Mouse (Mus musculus) midbrain, postnatal 0 days (tissue): ENCODE measurements at regions not wholly inside any gene's neighbourhood (a gene's known extent, or its start where the extent isn't known, plus 50 kb on each side); places are given as distances from the start of the nearest gene placed in this dataset.

Experiments used
- ATAC-seq: fragments of 200-750 bp; cut with Nextera tagmentation; 2 replicates; pipeline ENCODE4 v1.8.0; 2017; ENCODE audit warnings: moderate number of reproducible peaks, mild to moderate bottlenecking, moderate TSS enrichment, moderate library complexity; ENCODE audit not compliant: low FRiP score
- DNase-seq: peaks from one replicate; pipeline ENCODE4 v3.0.0-alpha.2; 2015; ENCODE audit warnings: low spot score
- H3K27ac ChIP-seq: fragments of 300-500 bp; sonication (generic); 2 replicates; pipeline ENCODE4 v1.5.1; 2014; ENCODE audit warnings: low read depth, mild to moderate bottlenecking, low read length, mixed read lengths
- H3K27me3 ChIP-seq: fragments of 300-500 bp; sonication (generic); 2 replicates; pipeline ENCODE4 v1.6.1; 2014; ENCODE audit warnings: low read length, control low read depth, mixed read lengths; ENCODE audit not compliant: insufficient read depth
- H3K36me3 ChIP-seq: fragments of 300-500 bp; sonication (generic); 2 replicates; pipeline ENCODE4 v1.6.1; 2014; ENCODE audit warnings: low read length, control low read depth, mixed read lengths; ENCODE audit not compliant: insufficient read depth
- H3K4me1 ChIP-seq: fragments of 300-500 bp; sonication (generic); 2 replicates; pipeline ENCODE4 v1.6.1; 2014; ENCODE audit warnings: mild to moderate bottlenecking, control low read depth, antibody characterized with exemption, low read length, mixed read lengths; ENCODE audit not compliant: insufficient read depth
- H3K4me2 ChIP-seq: fragments of 300-500 bp; sonication (generic); 2 replicates; pipeline ENCODE4 v1.6.1; 2014; ENCODE audit warnings: low read depth, mild to moderate bottlenecking, low read length, mixed read lengths; ENCODE audit not compliant: poor library complexity, severe bottlenecking
- H3K4me3 ChIP-seq: fragments of 300-500 bp; sonication (generic); 2 replicates; pipeline ENCODE4 v1.5.1; 2014; ENCODE audit warnings: low read depth, mild to moderate bottlenecking, low read length, moderate library complexity
- H3K9ac ChIP-seq: fragments of 300-500 bp; sonication (generic); replicated peaks from 2 replicates; pipeline ENCODE4 v1.6.1; 2014; ENCODE audit warnings: mild to moderate bottlenecking, low read length, moderate library complexity, mixed read lengths; ENCODE audit not compliant: poor library complexity, severe bottlenecking
- H3K9me3 ChIP-seq: fragments of 300-500 bp; sonication (generic); 2 replicates; pipeline ENCODE4 v1.6.1; 2016; ENCODE audit warnings: low read length, control low read depth
- CTCF ChIP-seq: IDR thresholded peaks from 2 replicates; pipeline ENCODE4 v1.5.1; 2016; ENCODE audit warnings: antibody characterized with exemption, mild to moderate bottlenecking
- WGBS: fragments of 180-500 bp; shearing (Covaris S2); extraction: QIAGEN DNeasy Blood & Tissue Kit; methylation state at CpG from one replicate; pipeline ENCODE4 v1.1.7; 2014; 5-methylcytosine and 5-hydroxymethylcytosine counted together

DNA sequence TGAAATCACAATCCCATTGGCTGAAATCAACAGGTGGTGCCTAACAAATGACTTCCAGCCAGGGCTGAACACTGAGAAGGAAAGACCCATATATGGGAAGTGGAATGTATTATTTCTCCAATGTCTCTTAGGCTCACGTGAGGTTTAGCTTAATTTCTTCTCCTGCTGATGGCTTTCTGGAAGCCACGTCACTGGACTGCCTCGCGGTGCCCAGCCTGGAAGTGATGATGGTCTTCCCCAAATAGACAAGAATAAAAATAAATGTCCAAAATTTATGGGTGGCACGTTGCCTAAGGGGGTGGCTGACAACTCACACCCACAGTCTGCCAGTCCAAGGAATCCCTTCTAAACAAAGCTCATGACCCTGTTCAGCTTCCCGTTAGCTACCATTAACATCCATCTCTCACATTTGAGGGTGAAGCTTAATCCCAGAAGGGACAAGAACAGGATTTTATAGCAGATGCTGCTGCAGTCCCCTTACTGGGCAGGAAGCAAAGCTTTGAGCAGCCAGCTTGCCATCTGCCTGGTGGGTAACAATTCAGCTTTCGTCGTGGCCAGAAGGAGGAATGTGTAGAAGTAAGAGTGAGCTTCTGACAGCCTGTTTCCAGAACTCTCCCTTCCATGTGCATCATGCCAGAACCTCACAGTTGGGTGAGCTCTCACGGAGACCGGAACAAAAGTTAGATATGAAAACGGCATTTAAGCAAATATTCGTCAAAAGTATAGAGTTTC is 105.8 kb downstream of the Thbs2 start:
- no peak for DNase-seq

DNA sequence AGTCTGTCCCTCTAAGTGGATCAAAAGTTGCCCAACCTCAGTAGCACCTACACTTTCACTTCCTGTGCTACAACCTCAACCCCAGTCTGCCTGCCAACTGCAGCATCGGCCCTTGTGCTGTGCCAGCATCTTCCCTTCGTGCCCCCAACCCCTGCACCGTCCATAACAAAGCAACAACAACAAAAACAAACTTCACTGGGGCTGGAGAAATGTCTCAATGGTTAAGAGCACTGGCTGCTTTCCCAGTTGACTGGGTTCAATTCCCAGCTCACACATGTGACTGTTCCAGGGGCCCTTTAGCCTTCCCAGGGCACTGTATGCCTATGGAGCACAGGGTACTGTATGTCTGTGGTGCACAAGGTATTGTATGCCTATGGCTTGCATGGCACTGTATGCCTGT is 114.4 kb downstream of the Thbs2 start:
- TF ChIP-seq CTCF: no peak
- H3K9me3 ChIP-seq: no peaks in the 10 kb centered on the region
- no peak overlapping the region for H3K9ac ChIP-seq
- DNase-seq (no peak), ATAC-seq (no peak)
- no peaks in the 10 kb centered on the region for H3K27me3 ChIP-seq
- no peak overlapping the region for H3K4me3 ChIP-seq
- H3K36me3 ChIP-seq: no peaks in the 10 kb centered on the region
- H3K4me1 ChIP-seq: no peaks in the 10 kb centered on the region
- no peak overlapping the region for H3K4me2 ChIP-seq
- H3K27ac ChIP-seq: no peak overlapping the region
- 72% methylated on average over 3 of the region's 3 CpGs for WGBS

More for the DNA sequence above, 105.8 kb downstream of the Thbs2 start:
- WGBS: 92% methylated on average over 12 of the region's 12 CpGs
- Histone ChIP-seq H3K4me3 (no peak overlapping the region), H3K4me1 (no peaks in the 10 kb centered on the region), H3K27ac (no peak overlapping the region), H3K36me3 (no peaks in the 10 kb centered on the region), H3K9ac (no peak overlapping the region), H3K4me2 (no peak overlapping the region), H3K27me3 (no peaks in the 10 kb centered on the region), H3K9me3 (no peaks in the 10 kb centered on the region)
- no peak for ATAC-seq
- TF ChIP-seq CTCF: no peak

- no peak for TF ChIP-seq CTCF
Measured at GRCm38 (mm10) chr17:14578721-14579120, 115.3 kb downstream of the Thbs2 start.

DNA sequence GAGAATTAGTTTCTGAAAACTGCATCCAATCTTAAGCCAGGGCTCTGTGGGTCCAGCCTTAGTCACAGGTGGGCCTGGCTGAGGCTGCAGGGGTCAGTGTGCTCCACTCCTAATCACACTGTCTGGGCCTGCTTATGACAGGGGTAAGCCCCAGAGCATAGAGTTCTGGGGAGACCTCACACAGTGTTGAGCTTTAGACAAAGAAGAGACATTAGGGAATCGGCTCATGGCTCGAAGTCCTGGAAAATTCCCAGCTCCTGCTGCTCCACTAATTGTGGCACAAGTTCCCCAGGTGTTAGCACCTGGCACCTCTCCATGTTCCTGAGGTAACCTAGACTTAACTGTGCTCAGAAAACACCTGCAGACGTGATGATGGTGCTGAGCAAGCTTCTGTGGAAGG is 115.8 kb downstream of the Thbs2 start:
- no peak overlapping the region for H3K9ac ChIP-seq
- no peak overlapping the region for H3K4me2 ChIP-seq
- WGBS: 41% methylated on average over 3 of the region's 3 CpGs
- H3K4me3 ChIP-seq: no peak overlapping the region
- no peaks in the 10 kb centered on the region for H3K9me3 ChIP-seq
- H3K36me3 ChIP-seq: no peaks in the 10 kb centered on the region
- ATAC-seq (no peak), DNase-seq (no peak)
- no peaks in the 10 kb centered on the region for H3K27me3 ChIP-seq
- H3K27ac ChIP-seq: no peak overlapping the region
- no peaks in the 10 kb centered on the region for H3K4me1 ChIP-seq
- no peak for TF ChIP-seq CTCF

More at GRCm38 (mm10) chr17:14578721-14579120, 115.3 kb downstream of the Thbs2 start:
- no peak overlapping the region for H3K9ac ChIP-seq
- no peak for ATAC-seq
- no peak for DNase-seq
- H3K4me3 ChIP-seq: no peak overlapping the region
- no peaks in the 10 kb centered on the region for H3K27me3 ChIP-seq
- H3K27ac ChIP-seq: no peak overlapping the region
- H3K36me3 ChIP-seq: no peaks in the 10 kb centered on the region
- H3K9me3 ChIP-seq: no peaks in the 10 kb centered on the region
- 83% methylated on average over 1 of the region's 1 CpGs for WGBS
- H3K4me2 ChIP-seq: no peak overlapping the region
- H3K4me1 ChIP-seq: no peaks in the 10 kb centered on the region

DNA sequence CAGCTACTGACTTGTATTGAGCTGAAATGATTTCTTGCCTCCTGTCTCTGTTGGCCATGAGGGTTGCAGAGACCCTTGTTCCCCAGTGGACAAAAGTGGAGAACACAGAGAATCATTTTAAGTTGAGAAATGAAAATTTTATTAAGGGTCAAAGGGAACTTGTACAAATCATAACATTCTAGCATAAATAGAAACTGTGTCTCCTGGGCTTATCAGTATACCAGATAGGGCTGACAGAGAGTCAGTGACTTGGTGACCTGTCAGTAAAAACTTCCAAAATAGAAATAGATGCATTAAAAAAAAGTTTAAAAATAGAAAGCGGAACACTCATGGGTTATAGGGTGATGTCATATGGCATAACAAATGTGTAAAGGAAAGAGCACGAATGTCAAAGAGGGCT is 117.9 kb downstream of the Thbs2 start:
- Histone ChIP-seq H3K9ac (no peak overlapping the region), H3K36me3 (no peaks in the 10 kb centered on the region), H3K4me1 (no peaks in the 10 kb centered on the region), H3K27me3 (no peaks in the 10 kb centered on the region), H3K27ac (no peak overlapping the region), H3K4me3 (no peak overlapping the region), H3K9me3 (no peaks in the 10 kb centered on the region), H3K4me2 (no peak overlapping the region)
- DNase-seq (no peak), ATAC-seq (no peak)
- no peak for TF ChIP-seq CTCF
- WGBS: 86% methylated on average over 2 of the region's 2 CpGs

DNA sequence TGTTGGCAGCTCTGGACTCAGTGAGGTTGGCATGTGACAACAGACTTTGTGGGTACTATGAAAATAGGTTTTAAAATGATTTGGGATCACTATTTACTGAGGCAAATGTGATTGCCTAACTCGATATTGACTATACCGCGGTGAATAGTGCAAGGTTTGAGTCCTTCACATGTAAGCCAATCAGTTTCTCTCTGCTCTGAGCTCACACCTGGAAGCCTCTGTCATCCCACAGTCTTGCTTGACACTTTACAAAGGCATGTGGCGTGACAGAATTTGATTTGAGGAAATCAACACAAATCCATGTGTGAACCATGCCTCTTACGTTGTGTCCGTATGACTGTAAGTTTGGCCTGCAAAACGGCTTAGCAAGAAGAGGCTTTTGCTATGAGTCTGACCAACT is 122.9 kb downstream of the Thbs2 start:
- H3K27ac ChIP-seq: no peak overlapping the region
- H3K9ac ChIP-seq: no peak overlapping the region
- no peak for DNase-seq
- WGBS: 86% methylated on average over 7 of the region's 7 CpGs
- no peaks in the 10 kb centered on the region for H3K4me1 ChIP-seq
- no peaks in the 10 kb centered on the region for H3K36me3 ChIP-seq
- H3K9me3 ChIP-seq: no peaks in the 10 kb centered on the region
- ATAC-seq: no peak
- H3K4me2 ChIP-seq: no peak overlapping the region
- no peaks in the 10 kb centered on the region for H3K27me3 ChIP-seq
- no peak overlapping the region for H3K4me3 ChIP-seq
- no peak for TF ChIP-seq CTCF
